Mouse (Mus musculus) neural tube, embryonic 12.5 days (tissue): ENCODE data around the gene Rpgr. TPM values are rescaled to one million over a fixed set of nuclear protein-coding genes. Genes with fewer than 3 reads are reported as not detected.

Source experiments
- ATAC-seq: fragments of 200-750 bp; cut with Nextera tagmentation; 2 replicates; pipeline ENCODE4 v1.8.0; 2017; ENCODE audit warnings: low read depth, mild to moderate bottlenecking, moderate TSS enrichment, moderate library complexity; ENCODE audit not compliant: low FRiP score
- H3K27ac ChIP-seq: fragments of 300-500 bp; sonication (generic); 2 replicates; pipeline ENCODE4 v1.5.1; 2016
- H3K27me3 ChIP-seq: fragments of 300-500 bp; sonication (generic); replicated peaks from 2 replicates; pipeline ENCODE4 v1.6.1; 2016; ENCODE audit warnings: mild to moderate bottlenecking
- H3K36me3 ChIP-seq: fragments of 300-500 bp; sonication (generic); 2 replicates; pipeline ENCODE4 v1.6.1; 2016; ENCODE audit warnings: mild to moderate bottlenecking
- H3K4me1 ChIP-seq: fragments of 300-500 bp; sonication (generic); 2 replicates; pipeline ENCODE4 v1.6.1; 2016
- H3K4me2 ChIP-seq: fragments of 300-500 bp; sonication (generic); replicated peaks from 2 replicates; pipeline ENCODE4 v1.6.1; 2016; ENCODE audit warnings: mild to moderate bottlenecking
- H3K4me3 ChIP-seq: fragments of 300-500 bp; sonication (generic); 2 replicates; pipeline ENCODE4 v1.5.1; 2016
- H3K9ac ChIP-seq: fragments of 300-500 bp; sonication (generic); 2 replicates; pipeline ENCODE4 v1.6.1; 2016; ENCODE audit warnings: mild to moderate bottlenecking
- H3K9me3 ChIP-seq: fragments of 300-500 bp; sonication (generic); 2 replicates; pipeline ENCODE4 v1.6.1; 2016; ENCODE audit warnings: mild to moderate bottlenecking
- WGBS: fragments of 180-500 bp; shearing (Covaris S2); methylation state at CpG from one replicate; pipeline ENCODE4 v1.1.7; 2016; 5-methylcytosine and 5-hydroxymethylcytosine counted together
- polyA plus RNA-seq: library from polyadenylated mRNA; unstranded; fragments of >200 nt; fragmentation: Nextera tagmentation; extraction: Ambion mirVana; gene quantifications from 2 replicates; pipeline ENCODE4 v1.2.1, GENCODE M21; 2016

Gene Rpgr
- polyA plus RNA-seq, 1 experiment from 2014 or later = 40.5 TPM

DNA sequence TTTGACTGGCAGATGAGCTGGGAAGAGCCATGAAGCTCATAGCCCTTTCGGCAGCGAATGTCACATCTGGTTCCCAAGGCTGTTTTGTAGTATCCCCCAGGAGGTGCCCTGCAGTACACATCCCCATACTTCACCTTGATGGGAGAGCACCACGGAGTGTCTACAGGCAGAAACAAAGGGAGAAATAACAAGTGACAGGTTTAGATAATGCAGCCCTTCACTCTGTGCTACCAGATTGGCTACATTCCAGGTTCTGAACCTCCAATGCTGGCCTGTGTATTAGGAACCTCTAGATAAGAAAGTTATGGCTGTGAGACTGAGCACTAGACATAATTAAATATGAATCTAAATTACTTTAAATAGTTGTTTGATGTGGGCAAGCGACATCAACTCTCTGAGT lies 147.3 kb downstream of the Rpgr start:
- ATAC-seq = no peak
- H3K4me2 ChIP-seq = no peak overlapping the region
- H3K4me1 ChIP-seq = no peaks in the 10 kb centered on the region
- no peak overlapping the region for H3K27ac ChIP-seq
- no peak overlapping the region for H3K4me3 ChIP-seq
- H3K27me3 ChIP-seq = no peaks in the 10 kb centered on the region
- WGBS = 80% methylated on average over 4 of the region's 4 CpGs
- H3K36me3 ChIP-seq = no peaks in the 10 kb centered on the region
- H3K9ac ChIP-seq = no peak overlapping the region
- H3K9me3 ChIP-seq = no peaks in the 10 kb centered on the region

DNA sequence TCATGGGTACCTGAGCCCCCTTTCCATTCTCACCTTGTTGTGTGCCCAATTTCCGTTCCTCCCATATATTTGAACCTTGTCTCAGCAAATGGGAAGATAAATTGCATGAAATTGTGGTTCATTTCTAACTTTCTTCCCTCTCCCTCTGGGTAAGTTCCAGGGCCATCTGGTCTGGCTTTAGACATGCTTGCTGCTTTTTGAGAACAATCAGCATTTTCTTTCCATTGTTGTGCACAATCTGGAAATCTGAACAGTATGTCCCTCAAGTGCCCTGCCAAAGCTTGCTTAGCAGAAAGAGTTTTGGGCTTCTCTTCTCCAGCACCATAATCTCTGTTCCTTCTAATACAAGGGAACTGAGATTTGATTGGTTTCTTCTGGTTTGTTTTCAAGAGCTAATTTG lies 152.9 kb downstream of the Rpgr start:
- H3K27me3 ChIP-seq = no peaks in the 10 kb centered on the region
- WGBS = 68% methylated on average over 1 of the region's 1 CpGs
- H3K4me2 ChIP-seq = no peak overlapping the region
- no peak overlapping the region for H3K9ac ChIP-seq
- H3K4me3 ChIP-seq = no peak overlapping the region
- ATAC-seq = no peak
- H3K9me3 ChIP-seq = no peaks in the 10 kb centered on the region
- no peak overlapping the region for H3K27ac ChIP-seq
- no peaks in the 10 kb centered on the region for H3K4me1 ChIP-seq
- no peaks in the 10 kb centered on the region for H3K36me3 ChIP-seq

DNA sequence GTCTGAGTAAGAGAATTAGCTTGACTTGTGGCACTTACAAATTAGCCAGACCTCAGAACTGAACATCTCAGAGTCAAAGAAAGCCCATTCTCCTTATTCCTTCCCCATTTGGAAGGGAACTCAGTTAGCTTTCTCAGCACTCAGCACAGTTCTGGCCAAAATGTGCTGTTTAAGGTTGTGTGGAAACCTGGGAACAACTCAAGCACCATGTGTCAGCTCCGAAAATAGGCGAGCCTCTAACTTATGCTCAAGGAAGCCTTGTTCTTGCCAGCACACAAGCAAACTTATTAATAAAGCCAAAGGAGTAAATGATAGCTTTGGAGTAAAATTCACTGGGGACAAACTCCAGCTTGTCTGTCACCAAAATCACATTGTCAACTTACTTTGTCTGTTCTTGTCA lies 153.4 kb downstream of the Rpgr start:
- Histone ChIP-seq H3K9ac (no peak overlapping the region), H3K27me3 (no peaks in the 10 kb centered on the region), H3K9me3 (no peaks in the 10 kb centered on the region), H3K36me3 (no peaks in the 10 kb centered on the region), H3K27ac (no peak overlapping the region), H3K4me1 (no peaks in the 10 kb centered on the region), H3K4me3 (no peak overlapping the region), H3K4me2 (no peak overlapping the region)
- no peak for ATAC-seq
- WGBS = 78% methylated on average over 2 of the region's 2 CpGs

DNA sequence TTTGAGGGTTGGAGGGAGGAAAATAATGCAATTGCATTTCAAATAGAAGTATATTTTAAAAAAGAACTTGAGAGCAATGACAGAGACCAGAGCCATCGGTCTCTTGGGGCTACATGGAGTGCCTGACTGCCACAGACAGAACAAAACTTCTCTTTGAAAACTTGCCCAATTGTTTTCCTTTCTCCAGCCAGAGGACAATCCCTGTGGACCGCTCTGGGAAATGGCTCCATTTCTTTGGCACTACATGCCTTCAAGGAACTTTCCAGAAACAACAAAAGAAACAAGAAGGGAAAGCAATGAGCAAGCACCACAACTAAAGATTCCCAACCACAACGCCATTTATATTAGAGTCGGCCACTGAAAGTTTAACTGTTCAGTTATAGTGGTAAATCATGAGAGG lies 154.5 kb downstream of the Rpgr start:
- Histone ChIP-seq H3K36me3 (no peaks in the 10 kb centered on the region), H3K9ac (no peak overlapping the region), H3K4me1 (no peaks in the 10 kb centered on the region), H3K27ac (no peak overlapping the region), H3K4me3 (no peak overlapping the region), H3K27me3 (no peaks in the 10 kb centered on the region), H3K4me2 (no peak overlapping the region), H3K9me3 (no peaks in the 10 kb centered on the region)
- ATAC-seq = no peak
- 72% methylated on average over 4 of the region's 4 CpGs for WGBS

DNA sequence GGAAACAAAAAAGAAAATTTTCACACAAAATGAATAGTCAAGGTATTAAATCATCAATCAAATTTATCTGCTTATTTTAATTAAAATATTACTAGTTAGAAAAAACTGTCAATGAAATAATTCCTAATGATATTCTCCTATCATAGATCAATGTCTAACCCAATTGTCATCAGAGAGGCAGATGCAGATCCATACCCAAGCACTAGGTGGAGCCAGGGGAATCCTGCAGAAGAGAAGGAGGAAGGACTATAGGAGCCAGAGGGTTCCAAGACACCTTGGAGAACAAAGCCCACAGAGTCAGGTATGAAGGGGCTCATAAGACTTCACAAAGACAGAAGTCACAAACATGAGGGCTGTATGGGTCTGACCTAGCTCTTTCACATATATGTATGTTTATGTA lies 182.1 kb downstream of the Rpgr start:
- Histone ChIP-seq H3K27me3 (no peaks in the 10 kb centered on the region), H3K4me1 (no peaks in the 10 kb centered on the region), H3K4me2 (no peak overlapping the region), H3K4me3 (no peak overlapping the region), H3K36me3 (no peaks in the 10 kb centered on the region), H3K9ac (no peak overlapping the region), H3K9me3 (no peaks in the 10 kb centered on the region), H3K27ac (no peak overlapping the region)
- no peak for ATAC-seq

Other genes with a start within 250 kb of the Rpgr start
- gene Srpx, start 99.2 kb downstream of the Rpgr start, polyA plus RNA-seq = 5.8 and 6.7 TPM in 2 replicates
- not detected in 2 replicates for gene Otc, start 35.4 kb upstream of the Rpgr start, polyA plus RNA-seq